Mouse (Mus musculus) liver, embryonic 14.5 days (tissue): ENCODE measurements around the gene Aox4. TPM values are rescaled to one million over a fixed set of nuclear protein-coding genes. Genes with fewer than 3 reads are reported as not detected.

Experiments
- ATAC-seq: fragments of 200-750 bp; cut with Nextera tagmentation; 2 replicates; pipeline ENCODE4 v1.8.0; 2017; ENCODE audit warnings: moderate number of reproducible peaks, mild to moderate bottlenecking, moderate library complexity; ENCODE audit not compliant: insufficient read depth
- DNase-seq, 3 experiments: peaks; one replicate each; pipeline ENCODE4 v3.0.0-alpha.2; 2012 to 2013; ENCODE audit warnings: low read depth in 3 of 3, low spot score in 3 of 3
- H3K27ac ChIP-seq: fragments of 300-500 bp; sonication (generic); 2 replicates; pipeline ENCODE4 v1.5.1; 2014; ENCODE audit warnings: moderate library complexity, mild to moderate bottlenecking, control low read depth, inconsistent platforms
- H3K27me3 ChIP-seq: fragments of 300-500 bp; sonication (generic); 2 replicates; pipeline ENCODE4 v1.6.1; 2014; ENCODE audit warnings: mild to moderate bottlenecking, low read length, moderate library complexity; ENCODE audit not compliant: control insufficient read depth, insufficient read depth
- H3K36me3 ChIP-seq: fragments of 300-500 bp; sonication (generic); replicated peaks from 2 replicates; pipeline ENCODE4 v1.6.1; 2014; ENCODE audit warnings: low read depth; ENCODE audit not compliant: control insufficient read depth, insufficient read depth
- H3K4me1 ChIP-seq, 2 experiments: fragments of 200-500 bp in 1 of 2; fragments of 300-500 bp in 1 of 2; sonication (generic) in 1 of 2; replicated peaks; 2 replicates each; pipeline ENCODE4 v1.6.1; 2012 to 2014; ENCODE audit warnings: antibody characterized with exemption in 1 of 2, inconsistent platforms in 1 of 2, low read length in 1 of 2; ENCODE audit not compliant: control insufficient read depth in 2 of 2, insufficient read depth in 2 of 2
- H3K4me2 ChIP-seq: fragments of 300-500 bp; sonication (generic); 2 replicates; pipeline ENCODE4 v1.6.1; 2014; ENCODE audit warnings: low read depth, mild to moderate bottlenecking, control low read depth, moderate library complexity
- H3K4me3 ChIP-seq, 2 experiments: fragments of 200-500 bp in 1 of 2; fragments of 300-500 bp in 1 of 2; sonication (generic) in 1 of 2; 2 replicates each; pipeline ENCODE4 v1.5.1; 2012 to 2014; ENCODE audit warnings: low read depth in 2 of 2, low read length in 2 of 2, mild to moderate bottlenecking in 2 of 2, control low read depth in 1 of 2, inconsistent platforms in 1 of 2, moderate library complexity in 1 of 2; ENCODE audit not compliant: insufficient read depth in 1 of 2
- H3K9ac ChIP-seq: fragments of 300-500 bp; sonication (generic); replicated peaks from 2 replicates; pipeline ENCODE4 v1.6.1; 2014; ENCODE audit warnings: mild to moderate bottlenecking, control low read depth, moderate library complexity
- H3K9me3 ChIP-seq: fragments of 300-500 bp; sonication (generic); 2 replicates; pipeline ENCODE4 v1.6.1; 2016; ENCODE audit warnings: low read length, mixed read lengths; ENCODE audit not compliant: control insufficient read depth
- CTCF ChIP-seq: IDR thresholded peaks from 2 replicates; pipeline ENCODE4 v1.5.1; 2016; ENCODE audit warnings: antibody characterized with exemption, low read depth, control low read depth
- EP300 ChIP-seq: IDR thresholded peaks from 2 replicates; pipeline ENCODE4 v1.6.1; 2016; ENCODE audit warnings: antibody characterized with exemption, low read depth
- WGBS: fragments of 180-500 bp; shearing (Covaris S2); extraction: QIAGEN DNeasy Blood & Tissue Kit; methylation state at CpG from one replicate; pipeline ENCODE4 v1.1.7; 2014; ENCODE audit not compliant: insufficient replicate concordance; 5-methylcytosine and 5-hydroxymethylcytosine counted together
- polyA plus RNA-seq, 2 experiments: library from polyadenylated mRNA; depleted of rRNA in 1 of 2; stranded (reverse) in 1 of 2; unstranded in 1 of 2; fragments of >200 nt; fragmentation: Nextera tagmentation in 1 of 2; extraction: Ambion mirVana in 1 of 2; gene quantifications; 2 replicates each; pipeline versions ENCODE4 v1.2.1 to v1.2.3; 2012 to 2014

Gene Aox4
- polyA plus RNA-seq, 2 experiments: 0.10 to 0.22 TPM

GRCm38 (mm10) chr1:58238440-58238839 lies 28.2 kb downstream of the Aox4 start:
- no peak overlapping the region for H3K9ac ChIP-seq
- no peaks in the 10 kb centered on the region for H3K27me3 ChIP-seq
- no peaks in the 10 kb centered on the region for H3K9me3 ChIP-seq
- peaks cover 0 to 2% of the 10 kb centered on the region in 2 experiments; a peak in 1 of 4 replicates for H3K4me1 ChIP-seq
- no peak overlapping the region for H3K4me3 ChIP-seq
- TF ChIP-seq CTCF (no peak), EP300 (no peak)
- H3K4me2 ChIP-seq: no peak overlapping the region
- no peak overlapping the region for H3K27ac ChIP-seq
- no peak for DNase-seq
- no peaks in the 10 kb centered on the region for H3K36me3 ChIP-seq
- WGBS: 56% methylated on average over 5 of the region's 5 CpGs
- ATAC-seq: no peak

- peaks cover 0 to 2% of the 10 kb centered on the region in 2 experiments; a peak in 1 of 4 replicates for H3K4me1 ChIP-seq
- no peaks in the 10 kb centered on the region for H3K9me3 ChIP-seq
- no peaks in the 10 kb centered on the region for H3K36me3 ChIP-seq
- TF ChIP-seq CTCF: no peak
- TF ChIP-seq EP300: no peak
- H3K9ac ChIP-seq: no peak overlapping the region
- H3K27me3 ChIP-seq: no peaks in the 10 kb centered on the region
- DNase-seq (no peak), ATAC-seq (no peak)
- 65% methylated on average over 9 of the region's 9 CpGs for WGBS
- no peak overlapping the region for H3K4me3 ChIP-seq
- H3K27ac ChIP-seq: no peak overlapping the region
- no peak overlapping the region for H3K4me2 ChIP-seq
Observed at GRCm38 (mm10) chr1:58238961-58239360, 28.8 kb downstream of the Aox4 start.

GRCm38 (mm10) chr1:58240347-58240746 lies 30.1 kb downstream of the Aox4 start:
- peaks cover 0 to 2% of the 10 kb centered on the region in 2 experiments; a peak in 1 of 4 replicates for H3K4me1 ChIP-seq
- no peaks in the 10 kb centered on the region for H3K27me3 ChIP-seq
- WGBS: 58% methylated on average over 6 of the region's 6 CpGs
- TF ChIP-seq CTCF (no peak), EP300 (no peak)
- no peak overlapping the region for H3K4me2 ChIP-seq
- no peak overlapping the region for H3K9ac ChIP-seq
- no peaks in the 10 kb centered on the region for H3K36me3 ChIP-seq
- ATAC-seq (no peak), DNase-seq (no peak)
- H3K9me3 ChIP-seq: no peaks in the 10 kb centered on the region
- no peak overlapping the region for H3K27ac ChIP-seq
- no peak overlapping the region for H3K4me3 ChIP-seq

GRCm38 (mm10) chr1:58244487-58244886 lies 34.3 kb downstream of the Aox4 start:
- no peaks in the 10 kb centered on the region for H3K9me3 ChIP-seq
- TF ChIP-seq CTCF: no peak
- TF ChIP-seq EP300: no peak
- no peak overlapping the region for H3K27ac ChIP-seq
- WGBS: 40% methylated on average over 3 of the region's 3 CpGs
- H3K4me2 ChIP-seq: no peak overlapping the region
- H3K9ac ChIP-seq: no peak overlapping the region
- DNase-seq: no peak
- no peaks in the 10 kb centered on the region for H3K36me3 ChIP-seq
- ATAC-seq: no peak
- no peaks in the 10 kb centered on the region for H3K27me3 ChIP-seq
- H3K4me3 ChIP-seq: no peak overlapping the region
- no peaks in the 10 kb centered on the region for H3K4me1 ChIP-seq

GRCm38 (mm10) chr1:58248518-58248917 lies 38.3 kb downstream of the Aox4 start:
- H3K9ac ChIP-seq: no peak overlapping the region
- no peaks in the 10 kb centered on the region for H3K27me3 ChIP-seq
- H3K9me3 ChIP-seq: no peaks in the 10 kb centered on the region
- no peak overlapping the region for H3K27ac ChIP-seq
- H3K36me3 ChIP-seq: no peaks in the 10 kb centered on the region
- no peak overlapping the region for H3K4me3 ChIP-seq
- no peaks in the 10 kb centered on the region for H3K4me1 ChIP-seq
- TF ChIP-seq CTCF: no peak
- no peak for TF ChIP-seq EP300
- WGBS: 50% methylated on average over 1 of the region's 1 CpGs
- no peak overlapping the region for H3K4me2 ChIP-seq
- ATAC-seq: no peak
- no peak for DNase-seq
